Mouse (Mus musculus) macrophage (primary cell): ENCODE data around the gene Letmd1. TPM values are rescaled to one million over a fixed set of nuclear protein-coding genes. Genes with fewer than 3 reads are reported as not detected.
"Not testable (repeated sequence)": the region's sequence is repeated elsewhere in the genome, so short reads cannot be mapped to it uniquely, and the experiment has no call there.

Experiments
- H3K27ac ChIP-seq: fragments of 350-480 bp; formaldehyde crosslinking; 2 replicates; pipeline ENCODE4 v1.9.0; 2021
- H3K36me3 ChIP-seq: fragments of 350-480 bp; formaldehyde crosslinking; 2 replicates; pipeline ENCODE4 v1.9.0; 2021; ENCODE audit errors: inconsistent target
- H3K4me3 ChIP-seq: fragments of 350-480 bp; formaldehyde crosslinking; 2 replicates; pipeline ENCODE4 v1.9.0; 2021; ENCODE audit errors: inconsistent target
- H3K79me2 ChIP-seq: fragments of 350-480 bp; formaldehyde crosslinking; 2 replicates; pipeline ENCODE4 v1.9.0; 2021; ENCODE audit errors: inconsistent target
- WGBS: methylation state at CpG from one replicate; pipeline ENCODE4 v1.1.7; 2026; ENCODE audit warnings: inconsistent platforms; ENCODE audit not compliant: missing documents; 5-methylcytosine and 5-hydroxymethylcytosine counted together
- polyA plus RNA-seq: library from polyadenylated mRNA; stranded (reverse); fragments of 250-400 nt; gene quantifications from 3 replicates; pipeline ENCODE4 v1.2.4, GENCODE M21; 2018; ENCODE audit warnings: inconsistent platforms

Letmd1 gene
- polyA plus RNA-seq, 1 experiment from 2014 or later: 34.8 TPM

DNA sequence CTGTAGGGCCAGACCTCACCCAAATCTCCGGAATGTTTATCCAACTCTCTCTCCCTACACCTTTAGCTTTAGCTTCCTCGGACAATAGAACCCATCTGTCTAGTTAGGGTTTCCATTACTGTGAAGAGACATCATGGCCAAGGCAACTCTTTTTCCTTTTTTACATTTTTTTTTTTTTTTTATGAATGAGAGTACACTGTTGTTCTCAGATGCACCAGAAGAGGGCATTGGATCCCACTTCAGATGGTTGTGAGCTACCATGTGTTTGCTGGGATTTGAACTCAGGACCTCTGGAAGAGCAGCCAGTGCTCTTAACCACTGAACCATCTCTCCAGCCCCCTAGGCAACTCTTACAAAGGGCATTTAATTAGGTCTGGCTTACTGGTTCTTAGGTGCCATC, 3.4 kb upstream of the Letmd1 start:
- 84% methylated on average over 2 of the region's 2 CpGs for whole genome bisulfite sequencing
- Histone ChIP-seq H3K36me3 (no peaks in the 10 kb centered on the region), H3K79me2 (no peaks in the 10 kb centered on the region), H3K4me3 (no peak overlapping the region), H3K27ac (no peak overlapping the region)

DNA sequence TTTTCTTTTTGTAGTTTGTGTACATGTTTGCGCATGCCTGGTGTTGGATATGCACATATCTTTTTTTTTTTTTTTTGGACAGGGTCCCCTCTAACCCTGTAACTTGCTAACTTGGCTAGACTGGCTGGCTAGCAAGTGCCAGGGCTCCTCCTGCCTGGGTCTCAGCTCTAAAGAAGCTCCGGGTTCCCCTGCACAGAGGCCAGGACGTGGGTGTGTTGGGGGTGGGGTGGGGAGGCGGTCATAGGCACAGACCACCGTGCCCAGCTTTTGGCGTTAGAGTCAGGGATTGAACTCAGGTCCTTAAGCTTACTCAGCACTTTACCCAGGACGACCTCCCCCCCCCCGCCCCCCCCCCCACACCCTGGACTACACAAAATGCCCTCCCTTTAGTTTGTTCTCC, 1.1 kb upstream of the Letmd1 start:
- peak overlapping the region; percentile 52; the same call in 1 of the 2 replicates for H3K4me3 ChIP-seq
- H3K27ac ChIP-seq: no peak overlapping the region
- 55% methylated on average over 6 of the region's 8 CpGs for WGBS
- H3K79me2 ChIP-seq: no peaks in the 10 kb centered on the region
- peaks cover 5% of the 10 kb centered on the region; the same call in 1 of the 2 replicates for H3K36me3 ChIP-seq

DNA sequence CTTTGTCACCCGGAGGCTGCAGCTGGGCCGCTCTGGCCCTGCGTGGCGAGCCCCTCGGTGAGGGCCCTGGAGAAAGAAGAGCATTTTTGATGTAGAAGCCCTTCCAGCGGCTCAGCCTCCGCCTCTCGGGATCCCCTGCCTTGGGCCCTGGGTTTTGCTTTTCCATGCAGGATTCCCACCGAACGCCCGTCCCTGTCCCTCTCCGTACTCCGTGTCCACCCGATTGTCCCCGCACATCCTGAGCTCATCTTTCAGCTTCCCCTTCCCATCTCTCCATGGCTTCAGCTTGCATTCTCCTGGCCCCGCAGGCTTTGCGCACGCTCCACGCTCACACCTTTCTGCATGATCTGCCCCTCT, 344 bp downstream of the Letmd1 start:
- H3K36me3 ChIP-seq: peaks cover 16% of the 10 kb centered on the region; the same call in 1 of the 2 replicates
- 2% methylated on average over 19 of the region's 19 CpGs for WGBS
- no peak overlapping the region for H3K27ac ChIP-seq
- H3K79me2 ChIP-seq: no peaks in the 10 kb centered on the region
- H3K4me3 ChIP-seq: peak overlapping the region; percentile 91

DNA sequence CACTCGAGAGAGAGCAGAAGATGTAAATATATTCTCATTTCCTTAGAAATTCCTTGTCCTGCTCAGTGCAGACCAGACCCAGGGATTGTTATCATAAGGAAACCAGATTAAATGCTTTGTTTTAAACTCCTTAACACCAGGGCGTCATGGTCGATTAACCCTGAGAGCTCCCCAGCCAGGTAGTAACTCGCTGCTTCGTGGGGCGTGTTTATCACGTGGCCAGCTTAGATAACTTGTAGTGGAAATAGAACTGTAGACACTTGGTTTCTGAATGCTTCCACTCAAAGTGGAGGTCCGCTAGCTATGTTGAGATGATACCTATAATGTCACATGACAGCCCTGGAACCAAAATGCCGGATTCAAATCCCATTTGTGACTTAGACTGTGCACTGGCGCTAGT, 1.2 kb downstream of the Letmd1 start:
- Histone ChIP-seq H3K4me3 (peak overlapping the region; percentile 91; the same call in 1 of the 2 replicates), H3K79me2 (no peaks in the 10 kb centered on the region), H3K36me3 (peaks cover 25% of the 10 kb centered on the region; the same call in 1 of the 2 replicates), H3K27ac (no peak overlapping the region)
- WGBS: 86% methylated on average over 10 of the region's 10 CpGs

DNA sequence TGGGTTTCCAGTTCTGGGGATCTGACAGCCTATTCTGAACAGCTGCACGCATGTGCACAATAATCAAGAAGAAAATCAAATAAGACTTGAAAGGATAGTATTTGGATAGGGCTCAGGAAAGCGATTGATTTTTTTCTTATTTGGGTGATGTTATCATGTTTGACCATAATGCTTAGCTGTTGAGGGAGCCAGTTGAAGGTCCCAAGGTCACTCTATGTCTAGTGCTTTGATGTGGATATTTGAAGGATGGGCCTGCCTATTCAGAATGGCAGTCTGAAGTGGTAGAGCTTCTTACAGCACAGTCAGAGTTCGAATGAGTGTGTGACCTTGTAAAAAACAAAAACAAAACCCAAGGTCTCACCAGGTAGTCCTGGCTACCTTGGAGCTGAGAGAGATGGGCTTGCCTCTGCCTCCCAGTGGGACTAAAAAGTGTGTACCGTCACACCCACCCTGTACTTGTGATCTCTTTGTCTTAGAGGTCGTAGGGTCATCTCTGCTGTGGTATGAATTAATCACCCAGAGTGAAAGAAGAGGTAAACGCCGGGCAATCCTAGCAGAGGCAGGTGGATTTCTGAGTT, 5.2 kb downstream of the Letmd1 start:
- no peak overlapping the region for H3K27ac ChIP-seq
- 96% methylated on average over 7 of the region's 7 CpGs for WGBS
- H3K4me3 ChIP-seq: no peak overlapping the region
- H3K36me3 ChIP-seq: peaks cover 60% of the 10 kb centered on the region
- H3K79me2 ChIP-seq: no peaks in the 10 kb centered on the region

DNA sequence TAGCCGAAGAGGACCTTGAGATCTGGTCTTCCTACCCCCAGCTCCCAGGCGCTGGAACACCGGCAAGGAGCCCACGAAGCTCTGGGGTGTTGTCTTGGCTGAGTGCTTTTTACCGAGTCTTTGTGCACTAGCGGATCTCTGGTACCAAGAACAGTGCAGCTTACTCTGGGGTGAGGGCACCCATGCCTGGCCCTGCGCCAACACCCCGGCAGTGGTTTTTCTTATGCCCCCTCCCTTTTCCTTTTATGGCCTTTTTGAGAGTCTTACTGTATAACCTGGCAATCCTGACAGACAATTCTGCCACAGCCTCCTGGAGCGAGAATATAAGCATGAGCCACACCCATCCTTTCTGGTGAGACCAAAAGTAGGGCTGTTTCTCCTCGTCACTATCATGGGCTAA, 9.5 kb downstream of the Letmd1 start:
- Histone ChIP-seq H3K79me2 (no peaks in the 10 kb centered on the region), H3K27ac (no peak overlapping the region), H3K4me3 (no peak overlapping the region), H3K36me3 (peaks cover 85% of the 10 kb centered on the region)
- 93% methylated on average over 8 of the region's 10 CpGs for WGBS

DNA sequence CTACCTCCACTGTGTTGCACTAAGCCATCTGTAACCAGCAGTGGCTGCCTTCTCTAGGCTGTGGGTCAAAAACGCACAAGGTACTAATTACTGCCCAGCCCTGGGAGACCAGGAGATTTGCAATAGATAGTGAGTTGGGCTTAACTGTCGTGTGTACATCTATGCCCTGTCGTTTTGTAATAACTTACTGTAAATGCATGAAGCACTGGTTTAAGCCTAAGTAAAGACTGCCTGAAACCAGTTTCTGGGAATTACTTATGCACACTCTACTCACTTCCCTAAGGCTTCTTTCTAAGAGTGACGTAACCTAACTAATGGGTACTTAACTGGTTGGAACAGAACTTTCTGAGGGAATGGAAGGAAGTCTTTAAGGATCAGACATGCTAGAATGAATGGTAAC, 10.1 kb downstream of the Letmd1 start:
- WGBS: 87% methylated on average over 4 of the region's 4 CpGs
- Histone ChIP-seq H3K4me3 (no peak overlapping the region), H3K79me2 (no peaks in the 10 kb centered on the region), H3K27ac (no peak overlapping the region), H3K36me3 (peaks cover 79% of the 10 kb centered on the region)

DNA sequence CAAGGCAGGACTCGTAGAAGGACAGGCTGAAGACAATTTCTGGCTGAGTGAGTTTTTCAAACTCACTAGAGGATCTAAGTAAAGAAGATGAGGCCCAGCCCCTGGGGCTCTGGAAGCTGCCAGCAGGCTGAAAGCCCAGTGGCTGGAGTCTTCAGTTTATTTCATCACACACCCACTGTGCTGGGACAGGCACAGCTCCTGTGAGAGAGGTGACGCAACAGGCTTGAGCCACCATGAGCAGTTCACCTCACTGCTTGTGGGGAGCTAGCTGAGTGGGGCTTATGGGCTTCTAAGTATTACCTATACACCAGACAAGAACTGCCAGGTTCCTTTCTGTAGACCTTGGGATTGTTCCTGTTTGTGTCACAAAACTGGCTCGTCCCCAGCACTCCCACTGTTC, 16.8 kb downstream of the Letmd1 start:
- no peaks in the 10 kb centered on the region for H3K79me2 ChIP-seq
- no peak overlapping the region for H3K4me3 ChIP-seq
- no peak overlapping the region for H3K27ac ChIP-seq
- 77% methylated on average over 3 of the region's 3 CpGs for WGBS
- 0 out of 2 replicates have a peak, but pooled peaks cover 22% of the 10 kb centered on the region for H3K36me3 ChIP-seq

DNA sequence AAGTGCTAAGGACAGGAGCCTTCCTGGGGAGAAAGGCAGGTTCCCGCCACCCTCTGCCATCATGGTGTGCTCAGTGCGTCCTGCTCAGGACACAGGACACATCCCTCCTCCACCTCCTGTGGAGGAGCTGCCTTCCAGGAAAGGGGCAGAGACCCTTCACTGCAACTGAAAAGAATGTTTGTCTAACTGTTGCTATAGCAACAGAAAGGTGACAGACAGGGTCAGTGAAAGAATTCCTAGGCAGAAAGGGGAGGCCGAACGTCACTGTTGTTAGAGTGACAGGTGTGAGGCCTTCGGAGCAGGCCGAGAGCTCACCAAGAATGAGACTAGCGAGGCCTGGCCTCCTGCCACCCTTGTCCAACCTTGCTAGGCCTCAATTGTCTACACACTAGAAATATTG, 17.6 kb downstream of the Letmd1 start:
- WGBS: 97% methylated on average over 6 of the region's 7 CpGs
- no peak overlapping the region for H3K4me3 ChIP-seq
- H3K27ac ChIP-seq: no peak overlapping the region
- H3K79me2 ChIP-seq: no peaks in the 10 kb centered on the region
- H3K36me3 ChIP-seq: 0 out of 2 replicates have a peak, but pooled peaks cover 15% of the 10 kb centered on the region

DNA sequence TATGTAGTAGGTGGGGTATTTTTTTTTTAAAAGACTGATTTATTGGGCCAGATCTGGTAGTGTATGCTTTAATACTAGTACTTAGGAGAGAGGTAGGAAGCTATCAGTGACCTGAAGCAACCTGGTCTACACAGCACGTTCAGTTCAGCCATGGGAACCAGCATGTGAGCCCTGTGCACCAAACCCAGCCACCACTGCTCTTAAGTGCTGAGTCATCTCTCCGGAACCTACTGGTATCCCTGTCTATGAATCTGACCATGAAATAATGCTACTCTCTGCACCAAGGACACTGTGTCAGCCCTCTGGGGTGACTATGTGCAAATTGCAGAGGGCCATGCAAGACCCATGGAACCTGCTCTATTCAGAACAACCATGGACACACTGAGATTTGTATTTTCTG, 18.2 kb downstream of the Letmd1 start:
- no peak overlapping the region for H3K4me3 ChIP-seq
- no peak overlapping the region for H3K27ac ChIP-seq
- no peaks in the 10 kb centered on the region for H3K79me2 ChIP-seq
- H3K36me3 ChIP-seq: 0 out of 2 replicates have a peak, but pooled peaks cover 9% of the 10 kb centered on the region
- 72% methylated on average over 2 of the region's 2 CpGs for WGBS

DNA sequence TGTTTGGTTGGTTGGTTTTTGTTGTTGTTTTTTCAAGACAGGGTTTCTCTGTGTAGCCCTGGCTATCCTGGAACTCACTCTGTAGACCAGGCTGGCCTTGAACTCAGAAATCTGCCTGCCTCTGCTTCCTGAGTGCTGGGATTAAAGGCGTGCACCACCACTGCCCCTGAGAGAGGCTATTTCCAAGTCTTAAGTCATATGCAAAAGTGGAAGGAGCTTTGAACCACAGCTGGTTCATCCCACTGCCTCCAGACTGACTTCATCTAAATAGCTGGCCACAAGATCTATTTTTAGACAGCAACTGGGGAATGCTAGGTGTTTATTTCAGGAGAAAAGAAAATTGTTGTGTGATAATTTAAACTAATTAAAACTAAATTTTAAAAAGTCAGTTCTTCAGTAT, 19.5 kb downstream of the Letmd1 start:
- H3K36me3 ChIP-seq, H3K27ac ChIP-seq, H3K79me2 ChIP-seq, H3K4me3 ChIP-seq: not testable (repeated sequence)
- WGBS: 70% methylated on average over 1 of the region's 1 CpGs

DNA sequence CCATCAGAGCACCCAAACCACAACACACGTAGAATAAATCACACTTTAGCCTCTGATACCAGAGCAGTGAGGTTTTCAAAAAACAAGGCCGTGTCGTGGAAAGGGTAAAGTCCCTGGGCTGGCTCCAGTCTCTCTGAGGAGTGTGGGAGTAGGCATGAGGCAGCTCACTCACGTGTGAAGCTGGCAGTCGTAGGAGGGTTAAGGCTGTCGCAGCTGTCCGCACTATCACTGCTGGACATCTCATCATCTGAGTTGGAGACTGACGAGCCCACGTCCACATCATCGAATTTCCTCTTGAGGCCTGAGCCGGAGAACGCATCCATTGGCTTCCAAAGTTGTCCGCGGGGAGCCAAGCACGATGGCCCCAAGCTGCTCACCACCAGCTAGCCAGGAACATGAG, 20.4 kb downstream of the Letmd1 start:
- Histone ChIP-seq H3K36me3 (no peaks in the 10 kb centered on the region), H3K79me2 (no peaks in the 10 kb centered on the region), H3K4me3 (no peak overlapping the region), H3K27ac (no peak overlapping the region)
- 94% methylated on average over 15 of the region's 15 CpGs for WGBS

DNA sequence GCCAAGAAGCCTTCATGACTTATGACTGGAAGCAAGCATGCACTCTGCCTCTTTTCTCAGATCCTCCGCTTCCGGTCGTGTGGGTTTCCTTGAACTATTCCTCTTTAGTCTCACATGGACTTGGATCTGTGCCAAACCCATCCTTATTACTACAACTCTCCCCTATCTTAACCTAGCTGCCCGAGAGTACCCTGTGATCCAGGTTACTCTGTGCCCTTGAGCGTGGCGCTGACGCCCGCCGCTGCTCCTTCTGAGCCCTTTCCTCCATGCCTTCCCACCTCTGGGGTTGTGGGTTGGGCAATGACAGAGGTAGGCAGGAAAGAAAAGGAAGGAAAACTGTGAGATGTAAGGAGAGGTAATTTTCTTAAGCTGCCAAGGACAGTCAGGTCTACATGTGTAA, 23.1 kb downstream of the Letmd1 start:
- H3K36me3 ChIP-seq: no peaks in the 10 kb centered on the region
- no peaks in the 10 kb centered on the region for H3K79me2 ChIP-seq
- H3K27ac ChIP-seq: no peak overlapping the region
- 94% methylated on average over 9 of the region's 9 CpGs for WGBS
- no peak overlapping the region for H3K4me3 ChIP-seq

DNA sequence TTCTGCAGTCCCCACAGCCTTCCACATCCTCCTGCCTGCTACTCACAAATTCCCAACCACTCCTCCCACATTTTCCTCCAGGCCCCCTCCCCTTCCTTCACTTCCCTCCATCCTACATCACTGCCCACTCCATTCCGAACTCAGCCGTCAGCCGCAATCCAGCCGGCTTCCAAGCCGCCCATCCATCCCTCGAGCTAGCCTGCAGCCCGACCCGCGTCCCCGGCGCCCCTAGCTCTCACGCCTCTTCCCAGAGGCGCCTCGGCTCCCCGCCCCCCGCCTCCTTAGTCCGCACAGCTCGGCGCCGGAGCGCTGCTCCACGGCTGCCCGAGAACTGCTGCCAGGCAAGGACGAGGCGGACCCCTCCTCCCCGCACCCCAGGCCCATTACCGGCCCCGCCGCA, 25.8 kb downstream of the Letmd1 start:
- no peaks in the 10 kb centered on the region for H3K79me2 ChIP-seq
- peak overlapping the region; percentile 24 for H3K4me3 ChIP-seq
- no peak overlapping the region for H3K27ac ChIP-seq
- no peaks in the 10 kb centered on the region for H3K36me3 ChIP-seq
- under 1% methylated on average over 25 of the region's 29 CpGs for WGBS

DNA sequence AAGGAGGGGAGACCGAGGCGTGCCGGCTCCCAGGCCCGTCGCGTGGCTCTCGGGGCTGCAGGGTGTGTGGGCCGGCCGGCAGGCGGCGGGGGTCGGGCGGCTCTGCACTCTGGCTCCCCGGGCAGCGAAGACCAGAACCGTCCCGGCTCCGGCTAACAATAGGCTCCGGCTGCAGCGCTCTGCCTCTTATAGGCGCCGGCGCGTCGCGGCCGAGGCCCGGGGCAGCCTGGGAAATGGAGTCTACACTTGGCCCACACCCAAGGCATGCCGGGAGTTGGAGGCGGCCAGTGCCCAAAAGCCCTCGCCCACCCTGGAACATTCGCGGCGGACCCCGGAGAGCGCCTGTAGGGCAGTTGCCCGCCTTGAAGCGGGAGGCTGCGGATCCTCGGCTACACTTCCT, 26.3 kb downstream of the Letmd1 start, which contains the start of gene Csrnp2:
Gene Csrnp2, minus strand, starts transcription at position 387 of the 400 bp plus-strand sequence.
- under 1% methylated on average over 33 of the region's 40 CpGs for WGBS
- no peak within 1 kb of the TSS for H3K27ac ChIP-seq

DNA sequence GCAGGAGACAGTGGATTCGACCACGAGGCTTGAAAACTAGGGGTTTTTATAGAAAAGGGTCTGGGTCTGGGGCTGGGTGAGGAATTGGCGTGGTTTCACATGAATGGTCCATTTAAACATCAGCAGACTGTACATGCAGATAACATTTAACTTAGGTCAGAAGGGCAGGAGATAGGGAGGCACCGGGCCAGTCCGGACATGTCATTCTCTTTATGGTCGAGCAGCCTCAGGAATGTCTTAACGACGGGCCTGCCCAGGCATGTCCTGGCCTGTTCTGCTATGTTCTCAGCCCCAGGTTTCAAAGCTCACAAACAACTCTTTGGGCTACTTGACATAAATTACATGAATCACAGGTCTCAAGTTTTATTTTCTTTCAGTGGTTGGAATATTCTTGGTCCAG, 30.7 kb downstream of the Letmd1 start:
- 85% methylated on average over 6 of the region's 8 CpGs for WGBS
- not testable (repeated sequence) for H3K4me3 ChIP-seq, H3K27ac ChIP-seq, H3K79me2 ChIP-seq, H3K36me3 ChIP-seq

More for the DNA sequence above, 26.3 kb downstream of the Letmd1 start, which contains the start of gene Csrnp2:
- Histone ChIP-seq H3K36me3 (no peaks in the 10 kb centered on the region), H3K4me3 (peak within 1 kb of the TSS; percentile 29), H3K79me2 (no peaks in the 10 kb centered on the region)
